Mouse (Mus musculus) monocyte, adult 5-6 weeks (primary cell): ENCODE measurements around the gene Ybx2. TPM values are rescaled to one million over a fixed set of nuclear protein-coding genes. Genes with fewer than 3 reads are reported as not detected.

ENCODE experiments used
- ATAC-seq: fragments of 153-309, 156-312 bp; replicated peaks from 2 replicates; pipeline ENCODE4 v1.8.0; 2017; ENCODE audit warnings: mild to moderate bottlenecking; ENCODE audit not compliant: low TSS enrichment, insufficient number of reproducible peaks, severe bottlenecking, poor library complexity, low FRiP score
- total RNA-seq: library from RNA; stranded (forward); fragments of 200-1000, 200-491, 200-594 nt; gene quantifications from 3 replicates; pipeline ENCODE4 v1.2.3, GENCODE M21; 2017

The Ybx2 gene
- total RNA-seq, result not detected in 3 replicates

DNA sequence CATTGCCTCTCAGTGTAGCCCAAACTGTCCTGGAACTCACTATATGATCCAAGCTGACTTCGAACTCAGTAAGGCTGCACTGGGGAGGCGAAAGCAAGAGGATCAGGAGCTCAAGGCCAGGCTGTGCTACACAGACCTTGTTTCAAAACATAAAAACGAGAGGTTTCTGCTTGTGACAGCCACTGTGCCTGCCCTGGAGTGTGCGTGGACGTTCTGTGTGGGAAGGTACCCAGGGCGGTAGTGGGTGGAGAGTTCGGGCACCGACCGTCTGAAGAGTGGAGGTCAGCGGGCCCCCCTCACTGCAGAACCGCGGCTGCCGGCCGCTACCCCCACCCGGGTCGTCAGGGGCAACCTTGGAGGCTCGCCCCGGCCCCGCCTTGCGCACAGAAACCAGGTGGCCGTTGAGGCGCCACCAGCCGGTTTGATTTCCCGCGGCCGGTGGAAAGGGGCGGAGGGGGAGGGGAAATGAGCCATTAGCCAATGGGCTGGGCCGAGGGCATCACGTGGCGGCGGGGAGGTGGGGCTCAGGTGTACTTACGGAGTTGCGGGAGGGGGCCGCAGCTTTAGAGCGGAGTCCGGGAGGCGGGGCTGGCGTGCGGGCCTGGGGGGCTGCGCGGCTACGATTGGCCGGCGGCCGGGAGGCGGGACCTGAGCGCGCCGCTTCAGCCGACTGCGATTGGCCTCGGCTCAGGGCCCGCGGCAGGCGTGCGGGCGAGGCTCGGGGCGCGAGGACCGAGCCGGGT is at the start of gene Ybx2:
Ybx2 (plus strand) TSS at position 660 of the 743 bp plus-strand sequence.
- 0 out of 2 replicates have a peak, but pooled peaks have one; percentile 32 for ATAC-seq

DNA sequence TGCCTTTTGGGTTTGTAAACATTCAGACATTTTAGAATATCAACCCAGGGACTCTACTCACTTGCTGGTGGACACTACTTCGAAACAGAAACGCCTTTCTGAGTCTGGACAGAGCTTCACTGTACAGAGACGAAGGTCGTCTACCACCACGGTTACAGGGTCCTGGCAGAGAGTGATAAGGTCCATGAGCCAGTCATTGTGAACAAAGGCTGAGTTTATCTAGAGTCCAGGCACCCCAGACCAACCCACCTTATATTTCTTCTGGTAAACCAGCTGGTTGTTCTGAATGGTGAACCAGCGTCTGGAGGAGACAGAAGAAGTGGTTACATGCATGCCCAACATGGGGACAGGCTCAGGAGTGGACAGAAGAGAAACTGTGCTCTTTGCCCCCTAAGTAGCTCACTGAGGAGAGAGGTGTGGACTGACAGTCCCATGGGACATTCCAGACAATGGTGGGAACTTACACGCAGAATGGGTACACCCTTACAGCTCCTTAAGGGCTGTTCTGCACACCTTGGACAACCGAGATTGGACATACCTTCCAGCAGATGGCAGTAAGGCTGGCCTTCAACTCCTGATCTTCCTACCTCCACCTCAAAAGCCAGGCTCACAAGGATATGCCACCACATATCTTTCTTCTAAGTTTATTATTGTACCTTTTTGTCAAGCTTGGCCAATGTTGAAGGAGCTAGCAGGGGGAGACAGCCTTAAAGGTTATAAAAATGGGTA is 48.5 kb upstream of the Ybx2 start:
- ATAC-seq, result no peak

DNA sequence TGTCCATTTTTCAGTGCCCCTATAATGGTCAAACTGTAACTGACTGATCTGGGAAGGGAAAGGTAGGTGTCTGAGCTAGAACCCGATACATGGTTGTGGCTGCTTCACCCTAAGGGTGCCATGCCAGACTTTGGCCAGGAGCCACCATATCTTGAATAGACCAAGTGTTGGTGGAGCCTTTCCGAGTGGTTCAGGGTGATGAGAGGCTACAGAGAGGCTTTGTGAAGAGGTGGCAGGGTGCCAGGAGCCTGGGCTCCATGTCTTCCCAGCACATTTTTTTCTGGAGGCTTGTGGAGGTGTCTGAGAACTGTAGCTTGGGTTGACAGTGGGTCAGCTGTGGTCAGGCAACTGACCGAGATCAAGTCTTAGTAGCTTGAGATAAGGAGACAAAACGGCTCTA is 44.1 kb upstream of the Ybx2 start:
- no peak for ATAC-seq

DNA sequence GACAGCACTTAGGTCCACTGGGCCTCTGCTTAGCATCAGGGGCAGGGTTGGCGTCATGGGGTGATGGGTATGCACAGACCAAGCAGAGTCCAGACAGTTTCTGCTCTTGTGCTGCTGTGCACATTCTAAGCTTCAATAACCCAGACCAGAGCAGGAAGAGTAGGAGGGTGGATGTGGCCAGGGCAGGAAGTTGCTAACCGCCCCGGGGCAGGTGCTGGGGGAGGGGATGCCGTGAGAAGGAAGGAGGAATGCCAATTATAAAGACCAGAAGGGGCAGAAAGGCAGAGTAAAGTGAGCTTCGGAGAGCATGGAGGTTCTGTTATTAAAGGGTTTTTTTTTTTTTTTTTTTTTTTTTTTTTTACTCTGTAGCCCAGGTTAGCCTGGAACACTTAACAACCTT is 40.9 kb upstream of the Ybx2 start:
- peak; percentile 78 for ATAC-seq

DNA sequence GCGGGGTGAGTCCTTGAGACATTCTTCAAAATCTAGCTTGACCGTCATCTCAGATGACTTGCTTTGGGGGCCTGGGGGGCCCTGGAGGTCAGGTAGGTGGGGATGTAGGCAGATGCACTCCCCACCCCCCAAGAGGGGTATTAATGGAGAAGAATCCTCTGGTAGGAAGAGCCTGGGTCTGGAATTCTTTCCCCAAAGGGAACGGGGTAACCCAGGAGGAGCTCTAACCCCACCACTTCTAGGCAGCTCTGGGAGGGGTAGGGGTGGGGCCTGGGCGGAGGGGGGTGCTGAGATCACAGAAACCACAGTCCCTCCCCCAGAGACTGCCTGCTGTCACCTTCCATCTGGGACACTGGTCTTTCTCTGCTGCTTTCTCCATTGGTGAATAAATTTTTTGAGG is 40.3 kb upstream of the Ybx2 start, which contains the start of gene Acap1:
Acap1 (minus strand) TSS at position 249 of the 400 bp plus-strand sequence.
- no peak for ATAC-seq

DNA sequence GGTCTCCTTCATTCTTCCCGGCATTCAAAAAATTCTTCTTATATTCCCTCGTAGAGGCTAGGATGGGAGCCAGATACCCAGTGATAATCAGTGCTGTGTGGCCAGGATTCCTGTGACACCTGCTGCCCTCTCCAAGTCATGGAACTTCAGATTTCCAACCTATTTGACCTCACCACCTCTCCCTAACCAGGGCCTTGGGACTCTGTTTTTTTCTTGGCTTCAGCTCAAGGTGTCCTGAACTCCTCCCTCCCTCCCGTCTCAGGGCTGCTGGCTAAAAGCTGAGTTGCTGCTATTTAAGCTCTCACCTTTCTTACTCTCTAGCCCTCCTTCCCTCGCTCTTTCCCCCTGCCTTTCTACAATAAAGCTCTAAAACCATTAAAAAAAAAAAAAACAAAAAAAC is 35.7 kb upstream of the Ybx2 start:
- ATAC-seq, result no peak

DNA sequence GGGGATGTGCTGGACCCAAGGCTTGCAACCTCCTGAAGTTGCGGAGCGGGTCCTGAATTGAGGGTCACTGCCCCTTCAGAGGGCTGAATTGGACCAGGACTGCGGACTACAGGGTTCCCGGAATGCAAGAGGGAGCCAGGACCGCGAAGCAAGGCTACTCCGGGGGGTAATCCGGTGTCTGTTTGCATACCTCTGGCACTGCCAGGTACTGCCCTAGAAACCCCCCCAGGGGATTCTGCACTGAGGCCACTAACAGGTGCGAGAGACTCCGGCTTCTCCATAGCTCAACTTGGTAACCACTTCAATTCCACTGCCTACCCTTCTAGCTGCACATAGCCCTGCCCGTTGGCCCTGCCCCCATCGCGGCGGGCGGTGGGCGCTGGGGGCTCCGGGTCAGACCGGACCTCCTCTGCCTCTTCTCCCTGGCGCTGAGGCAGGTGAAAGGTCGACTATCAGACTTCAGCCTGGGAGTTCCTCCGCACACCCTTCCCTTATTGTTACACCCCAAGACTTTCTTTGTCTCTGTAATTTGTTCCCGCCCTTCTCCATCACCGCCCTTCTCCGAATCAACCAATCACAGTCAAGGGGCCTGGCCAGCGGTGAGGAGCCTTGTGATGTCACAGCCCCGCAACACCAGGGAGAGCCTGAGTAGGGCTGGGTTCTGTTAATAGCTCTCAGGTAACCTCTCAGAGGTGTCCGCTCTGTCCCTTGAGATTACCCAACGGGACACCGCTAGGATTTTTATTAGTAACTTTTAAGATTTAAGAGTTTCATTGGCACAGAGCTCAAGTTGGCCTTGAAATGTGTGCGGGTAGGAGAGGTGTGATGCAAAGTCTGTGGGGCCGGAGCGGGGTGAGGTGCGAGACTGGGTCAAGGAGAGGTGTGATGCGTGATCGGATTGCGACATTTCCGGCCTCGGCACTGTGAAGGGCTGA is 34.9 kb upstream of the Ybx2 start, which contains the start of the genes 2810408A11Rik and Neurl4:
2810408A11Rik (minus strand) TSS at position 517 of the 935 bp plus-strand sequence.
Neurl4 (plus strand) TSS at position 602 of the 935 bp plus-strand sequence.
- peak; percentile 88 for ATAC-seq

DNA sequence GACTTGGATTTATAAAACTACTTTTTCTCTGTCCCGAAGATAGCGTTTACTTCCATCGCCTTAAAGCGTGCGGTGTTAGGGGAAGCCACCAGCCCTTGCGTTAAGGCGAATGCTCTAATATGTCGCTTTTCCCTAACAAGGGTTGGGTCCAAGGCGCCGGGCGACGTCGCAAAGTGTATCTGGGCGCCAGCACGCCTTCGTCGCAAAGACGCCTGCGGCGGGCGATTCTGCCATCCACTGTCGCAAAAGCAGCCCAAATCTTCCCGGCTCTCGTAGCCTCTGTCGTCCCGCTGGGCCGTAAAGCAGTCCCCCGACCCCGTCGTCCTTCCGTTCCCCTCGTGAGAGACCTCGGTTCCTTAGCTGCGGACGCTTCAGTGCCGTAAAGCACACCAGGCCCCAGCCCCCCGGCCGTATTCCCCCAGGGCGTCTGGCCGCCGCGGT is 34.2 kb upstream of the Ybx2 start:
- peak; percentile 76 for ATAC-seq

DNA sequence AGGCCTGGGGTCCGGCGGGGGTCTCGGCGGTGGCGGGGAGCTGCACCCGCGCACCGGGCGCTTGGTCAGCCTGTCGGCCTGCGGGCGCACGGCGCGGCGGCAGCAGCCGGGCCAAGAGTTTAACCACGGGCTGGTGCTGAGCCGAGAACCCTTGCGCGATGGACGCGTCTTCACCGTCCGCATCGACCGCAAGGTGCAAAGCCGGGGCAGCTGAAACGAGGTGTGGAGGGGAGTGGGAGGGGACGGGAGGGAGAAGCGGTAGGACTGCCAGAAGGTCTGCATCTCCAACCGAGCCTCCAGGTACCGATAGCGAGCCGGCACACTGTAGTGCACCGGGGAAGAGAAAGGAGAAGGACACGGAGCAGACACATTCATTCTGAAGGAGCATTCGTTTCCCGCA is 33.6 kb upstream of the Ybx2 start:
- no peak for ATAC-seq

DNA sequence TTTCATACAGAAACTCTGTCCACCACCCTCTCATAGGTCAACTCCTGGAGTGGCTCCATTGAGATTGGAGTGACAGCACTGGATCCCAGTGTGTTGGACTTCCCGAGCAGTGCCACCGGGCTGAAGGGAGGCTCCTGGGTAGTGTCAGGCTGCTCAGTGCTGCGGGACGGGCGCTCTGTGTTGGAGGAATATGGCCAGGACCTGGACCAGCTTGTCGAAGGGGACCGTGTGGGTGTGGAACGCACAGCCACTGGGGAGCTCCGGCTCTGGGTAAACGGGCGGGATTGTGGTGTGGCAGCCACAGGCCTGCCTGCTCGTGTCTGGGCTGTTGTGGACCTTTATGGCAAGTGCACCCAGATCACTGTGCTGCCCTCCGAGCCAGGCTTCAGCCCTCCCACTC is 32.6 kb upstream of the Ybx2 start:
- ATAC-seq, result no peak

DNA sequence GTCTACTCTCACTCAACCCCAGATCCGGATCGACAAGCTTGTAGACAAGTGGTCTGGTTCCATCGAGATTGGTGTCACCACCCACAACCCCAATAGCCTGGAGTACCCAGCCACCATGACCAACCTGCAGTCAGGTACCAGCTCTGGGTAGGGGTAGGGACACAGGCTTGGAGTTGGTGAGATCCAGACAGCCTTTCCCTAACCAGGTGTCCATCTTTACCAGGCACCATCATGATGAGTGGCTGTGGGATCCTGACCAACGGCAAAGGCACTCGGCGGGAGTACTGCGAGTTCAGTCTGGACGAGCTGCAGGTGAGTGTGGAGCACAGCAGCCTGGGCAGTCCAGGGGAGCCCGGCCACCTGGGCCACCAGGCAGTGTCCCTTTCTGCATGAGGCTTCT is 31.3 kb upstream of the Ybx2 start:
- no peak for ATAC-seq

DNA sequence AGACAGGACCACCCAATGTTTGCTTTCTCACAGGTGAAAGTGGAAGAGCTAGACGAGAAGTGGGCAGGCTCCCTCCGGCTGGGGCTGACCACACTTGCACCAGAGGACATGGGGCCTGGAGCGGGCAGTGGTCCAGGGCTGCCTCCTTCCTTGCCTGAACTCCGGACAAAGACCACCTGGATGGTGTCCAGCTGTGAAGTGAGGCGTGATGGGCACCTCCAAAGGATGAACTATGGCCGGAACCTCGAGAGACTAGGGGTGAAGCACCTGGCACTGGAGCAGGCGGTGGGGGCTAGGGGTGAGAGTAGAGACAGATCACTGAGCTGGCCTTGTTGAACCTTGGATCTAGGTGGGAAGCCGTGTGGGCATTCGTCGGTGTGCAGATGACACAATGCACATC is 27.0 kb upstream of the Ybx2 start:
- no peak for ATAC-seq

DNA sequence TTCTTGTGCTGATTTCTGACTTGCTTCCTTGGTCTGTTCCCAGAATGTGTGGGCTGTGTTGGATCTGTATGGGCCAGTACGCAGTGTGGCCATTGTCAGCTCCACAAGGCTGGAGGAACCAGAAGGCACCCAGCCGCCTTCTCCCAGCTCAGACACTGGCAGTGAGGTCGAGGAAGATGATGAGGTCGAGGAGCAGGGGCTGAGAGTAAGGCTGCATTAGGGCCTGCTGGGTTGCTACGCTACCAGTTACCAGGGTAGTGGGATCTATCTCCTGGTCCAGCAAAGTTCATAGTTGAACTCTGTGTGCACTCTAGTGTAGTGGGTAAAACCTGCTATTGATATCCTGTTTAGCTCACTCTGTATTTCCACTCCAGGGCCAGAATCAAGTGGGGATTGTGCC is 26.4 kb upstream of the Ybx2 start:
- no peak for ATAC-seq

DNA sequence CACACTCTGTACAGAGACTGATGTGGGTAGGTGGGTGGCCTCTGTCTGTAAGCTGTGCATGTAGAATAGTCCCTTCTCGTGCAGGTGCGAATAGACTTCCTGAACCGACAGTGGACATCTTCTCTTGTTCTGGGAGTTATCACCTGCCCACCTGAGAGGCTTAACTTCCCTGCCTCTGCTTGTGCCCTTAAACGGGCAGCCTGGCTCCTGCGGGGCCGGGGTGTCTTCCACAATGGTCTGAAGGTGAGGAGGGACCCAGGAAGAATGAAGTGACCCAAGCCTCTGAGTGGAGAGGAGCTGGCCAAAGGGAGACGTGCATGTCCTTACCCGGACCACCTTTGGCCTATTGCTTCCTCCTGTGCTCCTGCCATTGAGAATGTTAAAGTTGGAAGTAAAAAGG is 25.4 kb upstream of the Ybx2 start:
- ATAC-seq, result no peak

DNA sequence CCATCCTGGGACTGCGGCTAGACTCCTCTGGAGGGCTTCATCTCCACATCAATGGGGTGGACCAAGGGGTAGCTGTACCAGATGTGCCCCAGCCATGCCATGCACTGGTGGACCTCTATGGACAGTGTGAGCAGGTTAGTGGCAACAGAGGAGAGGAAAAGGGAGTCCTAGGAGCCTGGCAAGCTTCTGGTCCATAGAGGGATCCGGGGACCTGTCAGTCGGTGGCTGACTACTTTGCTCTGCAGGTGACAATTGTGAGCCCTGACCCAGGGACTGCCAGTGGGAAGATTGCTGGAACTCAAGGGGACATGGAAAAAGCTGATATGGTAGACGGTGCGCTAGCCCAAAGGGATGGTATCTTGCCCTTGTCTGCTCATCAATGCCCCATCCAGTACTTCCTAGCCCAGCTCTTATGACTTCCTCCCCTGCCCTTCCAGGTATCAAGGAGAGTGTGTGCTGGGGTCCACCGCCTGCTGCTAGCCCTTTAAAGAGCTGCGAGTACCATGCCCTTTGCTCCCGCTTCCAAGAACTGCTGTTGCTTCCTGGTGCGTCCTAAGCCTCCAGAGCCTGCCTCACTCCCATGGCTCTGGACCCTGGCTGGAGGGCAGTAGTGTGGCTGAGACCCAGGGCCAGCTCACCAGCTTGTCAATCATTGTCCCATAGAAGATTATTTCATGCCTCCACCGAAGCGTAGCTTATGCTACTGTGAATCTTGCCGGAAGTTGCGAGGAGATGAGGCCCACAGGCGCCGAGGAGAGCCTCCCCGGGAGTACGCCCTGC is 24.6 kb upstream of the Ybx2 start:
- ATAC-seq, result no peak

DNA sequence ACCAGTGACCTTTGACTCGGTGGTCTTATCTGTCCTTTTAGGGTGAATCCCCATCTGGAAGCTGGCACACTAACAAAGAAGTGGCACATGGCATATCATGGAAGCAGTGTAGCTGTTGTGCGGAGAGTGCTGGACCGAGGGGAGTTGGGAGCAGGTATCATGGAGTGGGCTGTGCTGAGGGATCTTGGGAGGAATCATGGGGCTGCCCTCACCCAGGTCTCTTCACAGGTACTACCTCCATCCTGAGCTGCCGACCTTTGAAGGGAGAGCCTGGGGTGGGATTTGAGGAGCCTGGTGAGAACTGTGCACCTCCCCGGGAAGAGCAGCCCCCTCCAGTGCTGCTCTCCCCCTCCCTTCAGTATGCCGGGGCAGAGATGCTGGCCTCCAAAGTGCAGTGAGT is 23.9 kb upstream of the Ybx2 start:
- no peak for ATAC-seq

DNA sequence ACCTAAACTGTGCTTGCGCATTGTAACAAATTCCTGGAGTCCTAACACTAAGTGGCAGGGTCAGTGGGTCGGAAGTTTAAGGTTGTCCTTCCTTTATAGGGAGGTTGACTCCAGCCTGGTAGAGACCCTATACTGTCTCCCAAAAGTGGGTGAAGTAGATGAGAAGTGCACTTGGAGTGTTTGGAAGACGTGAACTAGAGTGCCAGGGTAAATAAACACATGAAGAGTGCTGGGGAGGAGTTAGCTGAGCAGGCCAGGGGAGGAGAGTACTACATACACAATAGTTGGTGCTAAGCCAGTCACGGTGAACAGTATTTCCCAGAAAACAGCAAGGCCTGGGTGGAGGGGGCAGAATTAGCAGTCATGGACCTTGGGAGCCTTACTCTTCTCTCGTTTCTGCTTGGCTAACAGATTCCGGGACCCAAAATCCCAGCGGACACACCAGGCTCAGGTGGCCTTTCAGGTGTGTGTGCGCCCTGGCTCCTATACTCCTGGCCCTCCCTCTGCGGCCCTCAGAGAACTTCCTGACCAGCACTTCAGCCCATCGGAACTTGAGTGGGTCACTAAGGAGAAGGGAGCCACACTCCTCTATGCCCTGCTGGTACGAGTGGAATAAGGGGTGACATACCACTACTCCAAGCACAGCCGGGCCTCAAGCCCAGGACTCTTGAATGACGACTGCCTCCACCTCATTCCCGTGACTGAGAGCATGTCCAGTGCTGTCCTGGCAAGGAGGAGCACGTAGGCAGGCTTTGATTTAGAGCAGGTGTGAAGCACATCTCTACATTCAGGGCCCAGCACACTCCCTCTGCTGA is 22.7 kb upstream of the Ybx2 start:
- ATAC-seq, result no peak
